7 mouse cellular contexts compared by ENCODE assay signal in genomic region chr13:24801308-24801921, GRCm38 (mm10). TPM values are rescaled to one million over a fixed set of nuclear protein-coding genes. Genes with fewer than 3 reads are reported as not detected.
DNase-seq lines count a peak whose midpoint lies in the region; ATAC-seq and TF ChIP-seq lines count a peak whose summit lies in the region.

BC005537 (plus strand) TSS chr13:24801657.

- H3K4me1 ChIP-seq in ES-E14 (ENCODE audit: control insufficient read depth in 2 of 2, insufficient read depth in 2 of 2, low read length in 2 of 2, poor library complexity in 1 of 2) = peaks cover 4 to 8% of the 10 kb centered on the region in 2 experiments; a peak in 3 of 4 replicates
- peaks cover 16% of the 10 kb centered on the region for H3K4me1 ChIP-seq in heart, embryonic 12.5 days (replicated peaks)
- H3K4me1 ChIP-seq in lung, adult 2 months (ENCODE audit: control insufficient read depth, insufficient read depth, low read length) = peaks cover 12% of the 10 kb centered on the region
- no peaks in the 10 kb centered on the region for H3K4me1 ChIP-seq in olfactory bulb, adult 2 months (ENCODE audit: control insufficient read depth, insufficient read depth, low read length)

- H3K4me2 ChIP-seq in heart, embryonic 12.5 days = peak within 1 kb of the TSS; percentile 92

- ATAC-seq in erythroblast, adult 5-6 weeks (replicated peaks; ENCODE audit: low FRiP score, poor library complexity, severe bottlenecking) = 0 out of 2 replicates have a peak, but pooled peaks have one; percentile 7
- peak; percentile 45 for ATAC-seq in heart, embryonic 12.5 days (ENCODE audit: insufficient number of reproducible peaks, low FRiP score)

- no peak for TF ChIP-seq CTCF in lung, adult 2 months (IDR thresholded peaks at IDR 0.05; ENCODE audit: insufficient read depth, low read length)
- TF ChIP-seq CTCF in olfactory bulb, adult 2 months (IDR thresholded peaks at IDR 0.05; ENCODE audit: insufficient read depth, low read depth, low read length) = no peak

- under 1% methylated on average over 49 of the region's 74 CpGs for WGBS in heart, embryonic 12.5 days
- WGBS in large intestine, adult 2 months = under 1% methylated on average over 55 of the region's 74 CpGs
- WGBS in lung, adult 2 months = under 1% methylated on average over 66 of the region's 74 CpGs
- WGBS in olfactory bulb, adult 2 months = under 1% methylated on average over 71 of the region's 74 CpGs

- no peak; the same call in 1 of the 2 replicates for TF ChIP-seq POLR2A in lung, adult 2 months (IDR thresholded peaks at IDR 0.05; ENCODE audit: borderline replicate concordance, extremely low read depth, low read depth, low read length)
- TF ChIP-seq POLR2A in olfactory bulb, adult 2 months (IDR thresholded peaks at IDR 0.05; ENCODE audit: insufficient read depth, low read depth, low read length) = no peak

- H3K4me3 ChIP-seq in ES-E14 (ENCODE audit: insufficient read depth in 1 of 2, low read depth in 1 of 2, low read length in 2 of 2, poor library complexity in 1 of 2, severe bottlenecking in 1 of 2) = peak within 1 kb of the TSS; percentile 81 to 98
- H3K4me3 ChIP-seq in heart, embryonic 12.5 days = peak within 1 kb of the TSS; percentile 100
- peak within 1 kb of the TSS; percentile 95 for H3K4me3 ChIP-seq in lung, adult 2 months (replicated peaks; ENCODE audit: extremely low read depth, low read depth, low read length)
- H3K4me3 ChIP-seq in olfactory bulb, adult 2 months (ENCODE audit: insufficient read depth, low read depth, low read length) = peak within 1 kb of the TSS; percentile 83

- in situ Hi-C loops in ES-E14 (cut with MboI; ENCODE audit: low sequenced_read_pairs in 2 of 2, unreplicated experiment in 2 of 2) = no loop called here

- peak within 1 kb of the TSS; percentile 86 for H3K27ac ChIP-seq in ES-E14 (ENCODE audit: insufficient read depth, low read depth, low read length, poor library complexity, severe bottlenecking)
- peak within 1 kb of the TSS; percentile 99 for H3K27ac ChIP-seq in heart, embryonic 12.5 days (ENCODE audit: poor library complexity, severe bottlenecking)
- peak within 1 kb of the TSS; percentile 86 for H3K27ac ChIP-seq in olfactory bulb, adult 2 months (ENCODE audit: insufficient read depth, low read depth, low read length)

- H3K36me3 ChIP-seq in ES-E14 (ENCODE audit: control insufficient read depth, insufficient read depth, low read length, poor library complexity, severe bottlenecking) = peaks cover 6% of the 10 kb centered on the region
- H3K36me3 ChIP-seq in heart, embryonic 12.5 days = peaks cover 8% of the 10 kb centered on the region

- H3K27me3 ChIP-seq in heart, embryonic 12.5 days (replicated peaks) = no peaks in the 10 kb centered on the region

- no peaks in the 10 kb centered on the region for H3K9me3 ChIP-seq in ES-E14 (ENCODE audit: control insufficient read depth, insufficient read depth, low read depth, low read length)
- H3K9me3 ChIP-seq in heart, embryonic 12.5 days (replicated peaks) = no peaks in the 10 kb centered on the region

- peak within 1 kb of the TSS; percentile 89 for H3K9ac ChIP-seq in ES-E14 (ENCODE audit: insufficient read depth, low read depth, low read length, poor library complexity, severe bottlenecking)
- H3K9ac ChIP-seq in heart, embryonic 12.5 days = peak within 1 kb of the TSS; percentile 99

- no peak for DNase-seq in ES-E14 (ENCODE audit: low read depth, low spot score)
- DNase-seq in adrenal gland, postnatal 10 days = peak; percentile 63
- DNase-seq in large intestine, adult 2 months (ENCODE audit: low read depth, low spot score) = no peak
- DNase-seq in lung, adult 2 months = no peak

TF ChIP-seq in ES-E14, 5 proteins besides CTCF, POLR2A, EP300 and RAD21:
- no peak for TF ChIP-seq MAFK (IDR thresholded peaks at IDR 0.05; ENCODE audit: insufficient read depth, low read depth, low read length)
- no peak for TF ChIP-seq CHD2 (IDR thresholded peaks at IDR 0.05; ENCODE audit: low read depth, low read length)
- TF ChIP-seq HCFC1 (IDR thresholded peaks at IDR 0.05; ENCODE audit: borderline replicate concordance, insufficient read depth, low read length) = no peak; the same call in 1 of the 2 replicates
- no peak for TF ChIP-seq ZC3H11A (IDR thresholded peaks at IDR 0.05; ENCODE audit: borderline replicate concordance, low read depth, low read length)
- TF ChIP-seq ZNF384 (IDR thresholded peaks at IDR 0.05; ENCODE audit: low read depth, low read length) = no peak

RNA-seq across cellular contexts. Expression of gene BC005537, which starts in this region (rescaled TPM):
- 30.2 and 37.9 TPM in 2 replicates for total RNA-seq in ES-E14 (2012; rRNA removed)
- total RNA-seq in adrenal gland, postnatal 10 days (2021) = 100 to 1,000 TPM; 149 to 152 TPM
- 110 and 132 TPM in 2 replicates for total RNA-seq in erythroblast, adult 5-6 weeks (2015; ENCODE audit: low replicate concordance)
- total RNA-seq in erythroblast, adult 5-6 weeks (2017; ENCODE audit: low replicate concordance) = 106 and 118 TPM in 2 replicates
- polyA plus RNA-seq in heart, embryonic 12.5 days (2016; fragmentation: Nextera tagmentation; extraction: Ambion mirVana) = 9.4 and 12.6 TPM in 2 replicates
- polyA plus RNA-seq in large intestine, adult 2 months (2012; rRNA removed) = 23.9 and 29.0 TPM in 2 replicates
- polyA plus RNA-seq in lung, adult 2 months (2012; rRNA removed) = 27.0 and 34.5 TPM in 2 replicates
- polyA plus RNA-seq in olfactory bulb, adult 2 months (2012; ENCODE audit: insufficient read depth, insufficient read length, low replicate concordance, missing spikeins) = 104 and 156 TPM in 2 replicates
